Mouse (Mus musculus): ENCODE data around the gene Zfp454. TPM values are rescaled to one million over a fixed set of nuclear protein-coding genes. Genes with fewer than 3 reads are reported as not detected.

Gene Zfp454
- polyA plus RNA-seq (2017; shearing (Covaris generic)): not detected

- no peak for ATAC-seq
Measured at GRCm38 (mm10) chr11:50887390-50888128, at the start of gene Zfp454. TSS of gene Zfp454 (minus strand) at chr11:50887651.

DNA sequence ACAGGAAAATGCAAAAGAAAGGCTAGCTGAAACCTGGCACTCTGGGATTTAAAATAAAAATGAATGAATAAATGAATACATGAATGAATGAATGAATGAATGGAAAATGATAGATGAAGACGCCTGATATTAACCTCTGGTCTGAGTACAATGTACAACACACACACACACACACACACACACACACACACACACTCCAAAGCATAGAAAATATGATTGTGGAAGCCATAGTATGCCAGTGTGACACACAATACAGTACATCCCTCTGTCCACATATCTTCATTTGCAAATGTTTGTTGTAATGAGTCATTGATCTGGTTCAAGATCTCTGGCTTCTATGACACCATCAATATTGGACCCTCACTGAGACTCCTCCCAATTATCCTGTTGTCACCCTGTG lies 44.6 kb upstream of the Zfp454 start:
- ATAC-seq: no peak

DNA sequence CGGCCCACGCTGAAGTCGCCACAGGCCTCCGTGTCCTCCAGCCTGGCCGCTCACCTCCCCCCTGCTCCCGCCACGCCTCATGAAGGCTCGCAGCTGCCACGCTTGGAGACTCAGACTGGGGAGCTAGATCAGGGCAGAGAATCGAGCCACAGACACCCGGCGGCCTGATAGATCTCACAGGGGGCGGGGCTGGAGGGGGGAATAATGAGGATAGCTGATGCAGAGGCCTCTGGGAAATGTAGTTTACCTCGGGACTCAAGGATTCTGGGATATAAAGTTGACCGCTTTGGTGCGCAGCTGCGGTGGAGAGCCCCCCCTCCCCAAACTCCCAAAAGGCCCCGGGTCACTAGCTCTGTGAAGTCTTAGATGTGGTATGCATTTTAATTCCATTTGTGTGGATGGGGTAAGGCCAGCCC lies 44.0 kb upstream of the Zfp454 start, which contains the start of gene Zfp354b:
Gene Zfp354b, minus strand, starts transcription at position 183 of the 416 bp plus-strand sequence.
- ATAC-seq: no peak

- no peak for ATAC-seq
Measured at GRCm38 (mm10) chr11:50931021-50931420, 43.6 kb upstream of the Zfp454 start.

GRCm38 (mm10) chr11:50930469-50931014 lies 43.1 kb upstream of the Zfp454 start:
- ATAC-seq: no peak

DNA sequence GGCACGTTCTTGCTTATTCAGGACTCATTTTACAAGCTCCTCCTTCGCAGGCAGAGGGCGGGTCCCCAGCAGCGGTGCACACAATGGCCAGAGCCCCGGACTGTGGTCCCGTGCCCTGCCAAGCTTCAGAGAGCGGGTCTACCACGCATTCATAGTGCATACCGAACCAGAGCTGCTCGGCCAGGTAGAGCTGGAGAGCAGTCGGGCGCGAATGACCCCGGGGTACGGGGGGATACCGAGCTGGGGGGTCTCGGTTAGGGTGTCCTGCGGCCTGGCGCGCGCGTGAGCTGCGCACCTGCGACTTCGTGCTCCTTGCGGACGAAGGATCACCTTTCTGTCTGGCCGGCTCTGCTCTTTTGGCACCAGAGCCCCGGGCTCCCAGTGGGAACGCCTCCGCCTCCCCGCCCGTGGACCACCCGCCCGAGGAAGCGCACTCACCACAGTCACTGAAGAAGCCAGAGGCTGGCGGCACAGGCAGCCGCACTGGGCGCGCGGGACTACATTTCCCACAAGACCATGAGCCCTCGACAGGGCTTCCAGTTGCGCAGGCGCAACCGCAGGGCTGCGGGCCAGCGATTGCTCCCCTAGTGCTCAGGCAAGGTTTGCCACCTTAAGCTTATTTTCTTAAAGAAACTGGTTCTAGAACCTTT lies 28.3 kb upstream of the Zfp454 start, which contains the start of gene Zfp2:
Gene Zfp2, minus strand, starts transcription at position 495 of the 650 bp plus-strand sequence.
- peak; percentile 96 for ATAC-seq

DNA sequence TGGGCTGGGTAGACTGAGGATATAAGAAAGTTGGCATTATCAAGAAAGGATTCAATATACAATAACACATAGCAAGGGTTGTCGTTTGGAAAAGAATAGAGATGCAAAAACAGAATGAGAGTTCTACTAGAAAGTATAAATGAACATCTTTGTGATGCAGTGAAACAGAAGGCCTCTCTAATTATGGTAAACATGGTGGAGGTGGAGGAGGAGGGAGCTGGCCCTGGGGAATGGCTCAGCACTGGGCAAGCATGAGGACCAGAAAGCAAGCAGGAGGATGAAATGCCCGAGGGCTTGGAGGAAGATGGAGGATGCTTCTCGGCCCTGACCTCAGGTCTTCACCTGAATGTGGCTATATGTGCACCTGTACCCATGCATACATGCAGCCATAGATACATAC lies 27.0 kb upstream of the Zfp454 start:
- no peak for ATAC-seq

DNA sequence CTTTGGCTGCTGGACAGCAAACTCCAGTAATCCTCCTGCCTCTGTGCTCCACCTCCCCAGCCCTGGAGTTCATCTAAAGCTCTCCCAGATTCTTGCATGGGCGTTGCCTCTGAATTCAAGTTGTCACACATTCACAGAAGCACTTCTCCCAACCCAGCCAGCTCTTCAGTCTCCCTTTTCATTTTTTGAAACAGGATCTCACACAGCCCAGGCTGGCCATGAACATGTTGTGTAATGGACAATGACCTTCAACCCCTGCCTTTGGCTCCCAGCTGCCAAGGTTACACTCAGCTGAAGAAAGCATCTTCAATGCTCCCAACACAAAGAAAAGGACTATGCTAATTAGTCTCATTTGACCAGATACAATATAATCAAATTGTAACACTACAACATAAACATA lies 25.9 kb upstream of the Zfp454 start:
- no peak for ATAC-seq

GRCm38 (mm10) chr11:50908136-50908535 lies 20.7 kb upstream of the Zfp454 start:
- no peak for ATAC-seq

- ATAC-seq: no peak
Measured at GRCm38 (mm10) chr11:50897359-50897758, 9.9 kb upstream of the Zfp454 start.

DNA sequence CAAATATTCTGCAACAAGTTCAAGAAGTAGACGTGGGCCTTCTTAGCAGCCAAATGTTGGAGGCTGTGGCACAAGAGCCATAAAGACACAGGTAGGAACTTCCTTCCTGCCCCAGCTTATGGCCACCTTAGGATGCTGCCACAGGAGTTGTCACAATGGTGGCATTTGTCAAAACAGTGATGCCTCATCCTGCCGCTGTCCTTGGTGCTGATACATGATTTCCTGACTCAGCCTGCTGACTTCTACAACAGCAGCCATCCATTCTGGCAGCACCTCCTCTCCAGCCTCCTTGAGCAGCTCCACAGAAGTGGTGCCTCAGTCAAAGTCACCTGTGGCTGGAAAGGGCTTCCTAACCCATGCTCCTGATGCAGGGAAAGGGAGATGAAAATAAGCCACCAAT lies 5.0 kb upstream of the Zfp454 start:
- ATAC-seq: no peak

GRCm38 (mm10) chr11:50886933-50887293 lies 538 bp downstream of the Zfp454 start:
- ATAC-seq: no peak

GRCm38 (mm10) chr11:50886231-50886932 lies 1.1 kb downstream of the Zfp454 start:
- ATAC-seq: no peak

DNA sequence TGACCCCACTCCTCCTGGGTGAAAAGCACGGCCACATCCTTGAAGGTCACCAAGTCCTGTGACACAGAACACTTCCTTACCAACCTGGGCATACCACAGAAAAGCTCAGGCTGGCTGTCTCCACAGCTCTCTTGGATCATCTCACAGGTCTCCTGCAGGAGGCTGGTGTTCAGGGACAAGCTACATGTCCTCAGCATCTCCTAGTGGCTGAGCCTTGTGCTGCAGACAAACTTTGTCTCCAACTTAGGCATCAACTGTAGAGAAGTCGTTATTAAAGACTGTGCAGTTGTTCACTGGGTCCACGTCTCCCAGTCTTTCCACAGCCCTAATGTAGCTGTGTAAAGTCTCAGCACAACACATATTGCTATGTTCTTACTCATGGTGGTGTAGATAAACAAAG lies 3.7 kb downstream of the Zfp454 start:
- no peak for ATAC-seq

GRCm38 (mm10) chr11:50878641-50879040 lies 8.8 kb downstream of the Zfp454 start:
- ATAC-seq: no peak

- peak; percentile 23 for ATAC-seq
Measured at GRCm38 (mm10) chr11:50850989-50851601, 36.4 kb downstream of the Zfp454 start.

GRCm38 (mm10) chr11:50850177-50850735 lies 37.2 kb downstream of the Zfp454 start, which contains the start of gene Grm6:
TSS of gene Grm6 (plus strand) at chr11:50850685.
- no peak for ATAC-seq

- no peak for ATAC-seq
Measured at GRCm38 (mm10) chr11:50849310-50849709, 38.1 kb downstream of the Zfp454 start.

DNA sequence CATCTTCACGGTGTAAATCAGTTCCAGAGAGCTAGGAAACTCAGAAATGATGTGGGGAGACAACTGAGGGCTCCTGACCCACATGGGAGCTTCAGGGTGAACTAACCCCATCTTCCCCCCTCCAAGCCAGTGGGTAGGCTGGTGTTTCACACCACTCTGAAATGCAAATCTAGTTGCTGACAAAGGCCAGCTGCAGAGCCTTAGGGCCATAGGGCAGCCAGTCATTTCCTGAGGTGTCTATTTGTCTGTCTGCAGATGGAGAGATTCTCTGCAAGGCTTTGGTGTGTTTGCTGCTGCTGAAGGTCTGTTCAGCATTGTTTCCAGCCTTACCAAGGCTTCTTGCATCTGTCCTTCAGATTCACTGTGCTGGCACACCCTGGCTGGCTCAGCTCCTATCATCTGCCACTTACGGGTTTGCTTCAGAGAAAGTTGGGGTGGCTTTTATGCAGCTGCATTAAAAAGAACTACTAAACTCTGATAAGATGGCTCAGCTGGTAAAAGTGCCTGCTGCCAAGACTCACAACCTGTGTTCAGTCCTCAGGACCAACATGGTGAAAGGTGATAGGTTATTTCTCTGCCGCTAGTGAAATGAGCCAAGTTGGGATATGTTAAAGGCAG lies 38.8 kb downstream of the Zfp454 start:
- ATAC-seq: no peak

DNA sequence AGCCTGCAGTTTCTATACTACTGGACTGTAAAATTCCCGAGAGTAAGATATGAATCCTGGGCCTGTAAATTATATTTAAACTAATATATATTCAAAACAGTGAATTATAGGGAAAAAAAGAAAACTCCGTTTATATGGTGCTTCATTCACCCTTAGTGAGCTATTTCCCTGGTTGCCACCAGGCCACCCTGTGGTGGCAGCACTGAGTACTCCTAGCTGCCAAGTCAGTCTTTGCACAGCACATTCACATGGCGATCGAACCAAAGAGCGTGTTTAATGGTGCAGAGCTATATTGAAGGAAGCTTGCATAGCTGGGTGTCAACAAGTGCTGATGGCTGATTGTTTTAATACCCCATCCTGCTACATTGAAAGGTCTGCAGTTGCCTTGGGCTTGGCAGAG lies 40.4 kb downstream of the Zfp454 start:
- ATAC-seq: no peak

- no peak for ATAC-seq
Measured at GRCm38 (mm10) chr11:50845951-50846350, 41.5 kb downstream of the Zfp454 start.

Measured in CD4-positive, CD25-positive, alpha-beta regulatory T cell, adult 4 months (primary cell).